Mouse (Mus musculus) heart, adult 2 months (tissue): Measurements from ENCODE around the gene Rreb1.

Experiments
- CTCF ChIP-seq: fragments of 200-600 bp; IDR thresholded peaks from 2 replicates; pipeline ENCODE4 v1.8.1; 2022; ENCODE audit warnings: antibody characterized with exemption, mild to moderate bottlenecking, moderate library complexity
- EP300 ChIP-seq: fragments of 200-500 bp; IDR thresholded peaks from 2 replicates; pipeline ENCODE4 v1.6.1; 2011; ENCODE audit warnings: low read depth, low read length, control low read depth; ENCODE audit not compliant: insufficient read depth
- POLR2A ChIP-seq: fragments of 200-500 bp; IDR thresholded peaks from 2 replicates; pipeline ENCODE4 v1.6.1; 2011; ENCODE audit warnings: mild to moderate bottlenecking, low read depth, low read length, control low read depth; ENCODE audit not compliant: insufficient read depth

DNA sequence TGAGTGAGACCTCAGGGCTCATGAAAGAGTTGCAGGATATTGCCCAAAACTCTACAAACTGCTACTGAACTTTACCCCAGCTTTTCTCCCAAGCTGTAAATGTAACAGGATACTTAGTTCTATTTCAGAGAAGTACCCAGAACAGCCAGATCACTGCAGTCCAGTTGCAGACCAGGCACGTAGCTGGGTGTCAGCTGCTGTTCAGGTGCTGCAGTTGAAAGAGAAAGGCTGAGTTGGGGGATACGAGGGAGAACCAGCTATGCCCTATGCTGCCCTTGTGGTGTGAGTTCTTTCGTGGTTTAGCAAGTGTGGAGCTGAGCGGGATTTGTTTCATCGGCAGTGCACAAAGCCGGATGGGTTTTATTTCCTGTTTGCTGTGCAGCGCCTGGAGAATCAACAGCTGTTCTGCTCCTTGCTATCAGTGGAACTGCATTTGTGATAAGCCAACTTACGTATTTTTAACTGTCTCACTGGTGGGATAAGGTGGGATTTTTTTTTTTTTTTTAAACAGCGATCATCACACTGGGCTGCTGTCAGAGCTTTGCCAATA lies 102.5 kb downstream of the Rreb1 start:
- TF ChIP-seq CTCF: no peak
- TF ChIP-seq EP300: no peak
- no peak for TF ChIP-seq POLR2A
